Mouse (Mus musculus) myocyte (in vitro differentiated cells): Measurements from ENCODE around the gene Wbp1l.

ENCODE experiments used
- POLR2AphosphoS2 ChIP-seq: IDR thresholded peaks from one replicate; pipeline ENCODE4 v1.6.1; 2011; ENCODE audit warnings: low read depth, control low read depth; ENCODE audit not compliant: insufficient read length
- TCF12 ChIP-seq: IDR thresholded peaks from one replicate; pipeline ENCODE4 v1.6.1; 2011; ENCODE audit warnings: mild to moderate bottlenecking, control low read depth; ENCODE audit not compliant: poor library complexity, insufficient read depth, severe bottlenecking

- TF ChIP-seq TCF12 (no peak), POLR2AphosphoS2 (no peak)
These were observed 23.7 kb upstream of the Wbp1l start for GRCm38 (mm10) chr19:46575196-46575595.
